Mouse (Mus musculus) limb, embryonic 13.5 days (tissue): ENCODE results near the gene Slc7a14. TPM values are rescaled to one million over a fixed set of nuclear protein-coding genes. Genes with fewer than 3 reads are reported as not detected.
A peak's percentile ranks its signal among the peaks of the same experiment; 100 is the strongest.

Experiments used
- ATAC-seq: fragments of 200-750 bp; cut with Nextera tagmentation; 2 replicates; pipeline ENCODE4 v1.8.0; 2017; ENCODE audit warnings: low read depth, moderate number of reproducible peaks, moderate TSS enrichment; ENCODE audit not compliant: low FRiP score
- H3K27ac ChIP-seq: fragments of 300-500 bp; sonication (generic); 2 replicates; pipeline ENCODE4 v1.5.1; 2015; ENCODE audit warnings: inconsistent platforms, mild to moderate bottlenecking, moderate library complexity
- H3K27me3 ChIP-seq: fragments of 300-500 bp; sonication (generic); 2 replicates; pipeline ENCODE4 v1.6.1; 2015; ENCODE audit warnings: mild to moderate bottlenecking, inconsistent platforms
- H3K36me3 ChIP-seq: fragments of 300-500 bp; sonication (generic); 2 replicates; pipeline ENCODE4 v1.6.1; 2015; ENCODE audit warnings: inconsistent platforms, mild to moderate bottlenecking, moderate library complexity
- H3K4me1 ChIP-seq: fragments of 300-500 bp; sonication (generic); 2 replicates; pipeline ENCODE4 v1.6.1; 2015; ENCODE audit warnings: inconsistent platforms
- H3K4me2 ChIP-seq: fragments of 300-500 bp; sonication (generic); replicated peaks from 2 replicates; pipeline ENCODE4 v1.6.1; 2015; ENCODE audit warnings: inconsistent platforms, mild to moderate bottlenecking, moderate library complexity
- H3K4me3 ChIP-seq: fragments of 300-500 bp; sonication (generic); 2 replicates; pipeline ENCODE4 v1.5.1; 2015; ENCODE audit warnings: moderate library complexity, mild to moderate bottlenecking, inconsistent platforms
- H3K9ac ChIP-seq: fragments of 300-500 bp; sonication (generic); 2 replicates; pipeline ENCODE4 v1.6.1; 2015; ENCODE audit warnings: mild to moderate bottlenecking, inconsistent platforms
- H3K9me3 ChIP-seq: fragments of 300-500 bp; sonication (generic); 2 replicates; pipeline ENCODE4 v1.6.1; 2016; ENCODE audit warnings: inconsistent platforms
- WGBS: fragments of 180-500 bp; shearing (Covaris S2); methylation state at CpG from one replicate; pipeline ENCODE4 v1.1.7; 2015; 5-methylcytosine and 5-hydroxymethylcytosine counted together
- polyA plus RNA-seq: library from polyadenylated mRNA; unstranded; fragments of >200 nt; fragmentation: Nextera tagmentation; extraction: Ambion mirVana; gene quantifications from 2 replicates; pipeline ENCODE4 v1.2.1, GENCODE M21; 2015

The Slc7a14 gene
- polyA plus RNA-seq, 1 experiment from 2014 or later, result 0.08 TPM

DNA sequence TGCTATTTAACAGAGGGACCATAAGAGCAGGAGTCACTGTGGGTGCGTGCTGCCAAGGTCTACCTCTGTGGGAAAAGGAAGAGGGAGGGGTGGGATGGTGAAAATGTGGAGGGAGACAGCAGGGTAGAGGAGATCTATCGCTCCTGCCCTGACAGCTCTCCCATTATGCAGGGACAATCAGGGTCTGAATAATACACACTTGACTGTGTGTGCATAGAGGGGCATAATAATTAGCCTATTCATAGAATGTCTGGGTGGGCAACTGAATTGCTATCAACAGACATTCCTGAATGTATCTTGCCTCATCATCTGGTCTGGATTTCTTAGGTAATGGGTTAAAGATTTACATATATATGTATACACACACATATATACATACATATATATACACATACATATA, 81.7 kb downstream of the Slc7a14 start:
- 82% methylated on average over 2 of the region's 2 CpGs for WGBS
- H3K9ac ChIP-seq, result no peak overlapping the region
- H3K9me3 ChIP-seq, result no peaks in the 10 kb centered on the region
- ATAC-seq, result no peak
- peaks cover 3% of the 10 kb centered on the region; the same call in 1 of the 2 replicates for H3K4me1 ChIP-seq
- H3K4me3 ChIP-seq, result no peak overlapping the region
- no peaks in the 10 kb centered on the region for H3K36me3 ChIP-seq
- H3K27me3 ChIP-seq, result no peaks in the 10 kb centered on the region
- H3K4me2 ChIP-seq, result no peak overlapping the region
- H3K27ac ChIP-seq, result no peak overlapping the region

DNA sequence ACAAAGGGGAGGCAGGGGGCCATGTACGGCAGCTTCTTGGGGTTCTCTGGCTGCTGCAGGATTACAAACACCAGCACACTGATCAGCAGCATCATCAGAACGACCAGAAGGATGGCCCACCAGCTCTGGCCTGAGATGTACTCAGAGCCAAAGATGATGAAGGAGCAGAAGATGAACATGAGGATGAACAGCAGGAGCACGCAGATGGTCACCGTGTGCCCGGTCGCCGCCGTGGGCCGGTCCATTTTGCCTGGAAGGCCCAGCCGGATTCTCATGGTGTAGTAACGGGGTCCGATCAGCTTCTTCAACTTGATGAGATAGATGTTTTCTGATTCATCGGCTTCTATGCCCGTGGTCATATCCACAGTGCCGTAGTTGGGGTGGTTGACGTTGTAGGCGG, 86.6 kb downstream of the Slc7a14 start:
- no peak for ATAC-seq
- H3K4me2 ChIP-seq, result no peak overlapping the region
- H3K9me3 ChIP-seq, result no peaks in the 10 kb centered on the region
- no peak overlapping the region for H3K4me3 ChIP-seq
- no peak overlapping the region for H3K27ac ChIP-seq
- no peaks in the 10 kb centered on the region for H3K27me3 ChIP-seq
- no peak overlapping the region for H3K9ac ChIP-seq
- no peaks in the 10 kb centered on the region for H3K4me1 ChIP-seq
- 97% methylated on average over 17 of the region's 17 CpGs for WGBS
- H3K36me3 ChIP-seq, result no peaks in the 10 kb centered on the region

DNA sequence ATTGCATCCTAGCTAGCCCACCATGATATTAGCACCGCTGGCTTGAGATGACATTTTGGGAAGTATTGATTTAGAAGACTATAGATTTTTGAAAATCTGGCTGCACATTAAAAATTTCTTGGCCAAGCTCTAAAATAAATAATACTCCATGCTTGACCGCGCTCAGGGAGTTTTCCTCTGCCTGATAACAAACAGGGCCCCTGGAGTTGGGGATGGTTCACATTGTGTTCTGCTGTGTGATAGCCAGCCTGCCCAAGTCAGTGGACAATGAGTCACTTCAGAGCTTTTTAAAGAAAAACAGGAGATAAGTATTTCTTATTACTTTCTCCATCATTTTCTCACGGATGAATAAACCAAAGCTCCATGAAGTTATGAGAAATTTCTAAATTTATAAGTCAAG, 90.1 kb downstream of the Slc7a14 start:
- WGBS, result 87% methylated on average over 4 of the region's 4 CpGs
- Histone ChIP-seq H3K27ac (no peak overlapping the region), H3K9me3 (no peaks in the 10 kb centered on the region)

DNA sequence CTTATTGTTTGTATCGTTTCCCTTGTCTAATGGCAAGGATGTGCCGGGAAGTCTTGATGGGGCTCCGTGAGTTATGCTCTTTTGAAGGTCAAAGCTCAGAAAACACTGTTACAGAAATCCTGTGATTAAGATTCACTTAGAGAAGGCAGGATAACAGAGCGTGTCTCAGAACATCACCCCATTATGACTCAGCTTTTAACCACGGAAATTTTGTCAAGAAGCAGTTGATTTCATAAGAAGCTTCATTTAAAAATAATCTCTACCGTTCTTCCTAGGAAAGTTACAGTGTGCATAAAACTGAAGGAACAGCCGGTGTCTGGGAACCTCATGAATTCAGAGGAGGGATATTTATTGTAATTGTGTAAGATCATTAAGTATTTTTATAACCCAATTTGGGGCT, 90.7 kb downstream of the Slc7a14 start:
- 79% methylated on average over 7 of the region's 7 CpGs for WGBS
- H3K9me3 ChIP-seq, result no peaks in the 10 kb centered on the region
- ATAC-seq, result no peak

More for the DNA sequence above, 90.1 kb downstream of the Slc7a14 start:
- no peak for ATAC-seq
- no peaks in the 10 kb centered on the region for H3K27me3 ChIP-seq
- H3K4me3 ChIP-seq, result no peak overlapping the region
- no peaks in the 10 kb centered on the region for H3K36me3 ChIP-seq
- H3K9ac ChIP-seq, result no peak overlapping the region
- no peak overlapping the region for H3K4me2 ChIP-seq
- peaks cover 9% of the 10 kb centered on the region for H3K4me1 ChIP-seq

DNA sequence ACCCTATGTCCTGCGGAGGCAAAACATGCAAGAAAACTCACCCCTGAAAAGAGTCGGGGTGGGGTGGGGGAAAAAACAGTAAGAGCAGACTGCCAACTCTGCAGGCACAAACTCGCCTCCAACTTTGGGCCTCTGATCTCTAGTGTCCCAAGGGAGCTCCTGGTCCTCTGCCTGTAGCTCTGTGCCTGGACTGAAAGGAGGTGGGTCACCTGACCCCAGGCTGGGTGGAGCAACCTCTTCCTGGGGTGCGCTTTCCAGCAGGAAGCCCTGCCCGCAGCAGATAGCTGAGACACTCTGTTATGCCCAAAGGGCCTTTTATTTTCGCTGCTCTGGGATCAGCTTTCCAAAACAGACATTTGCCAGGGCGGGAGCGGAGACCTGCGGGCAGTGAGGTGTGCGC, 92.7 kb downstream of the Slc7a14 start:
- Histone ChIP-seq H3K4me1 (peaks cover 27% of the 10 kb centered on the region), H3K4me2 (no peak overlapping the region), H3K27ac (no peak overlapping the region), H3K27me3 (no peaks in the 10 kb centered on the region), H3K9me3 (no peaks in the 10 kb centered on the region), H3K36me3 (no peaks in the 10 kb centered on the region), H3K4me3 (no peak overlapping the region), H3K9ac (no peak overlapping the region)
- 64% methylated on average over 10 of the region's 10 CpGs for WGBS
- ATAC-seq, result no peak

More for the DNA sequence above, 90.7 kb downstream of the Slc7a14 start:
- no peak overlapping the region for H3K4me3 ChIP-seq
- H3K9ac ChIP-seq, result no peak overlapping the region
- H3K27me3 ChIP-seq, result no peaks in the 10 kb centered on the region
- no peak overlapping the region for H3K4me2 ChIP-seq
- no peak overlapping the region for H3K27ac ChIP-seq
- H3K4me1 ChIP-seq, result peaks cover 9% of the 10 kb centered on the region
- H3K36me3 ChIP-seq, result no peaks in the 10 kb centered on the region

DNA sequence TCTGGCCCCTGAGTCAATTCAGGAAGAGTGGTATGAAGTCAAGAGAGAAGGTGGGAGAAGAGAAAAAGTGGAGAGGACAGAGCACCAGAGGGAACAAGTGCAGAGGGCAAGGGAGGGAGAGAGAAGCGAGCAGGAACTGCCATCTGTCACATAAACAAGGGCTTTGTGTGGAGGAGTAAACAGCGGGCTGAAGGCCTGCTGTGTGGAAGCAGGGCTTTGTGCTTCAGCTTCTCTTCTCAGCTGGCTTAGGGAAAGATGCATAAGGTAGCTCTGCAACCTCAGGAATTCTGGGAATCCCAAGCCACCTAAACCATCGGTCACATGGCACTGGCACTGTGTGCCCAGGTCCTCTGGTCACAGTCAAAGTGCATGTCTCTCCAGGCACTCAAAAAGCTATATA, 96.4 kb downstream of the Slc7a14 start:
- Histone ChIP-seq H3K4me3 (no peak overlapping the region), H3K27ac (peak overlapping the region; percentile 89), H3K4me1 (peaks cover 51% of the 10 kb centered on the region), H3K27me3 (no peaks in the 10 kb centered on the region), H3K9me3 (no peaks in the 10 kb centered on the region), H3K4me2 (no peak overlapping the region), H3K9ac (0 out of 2 replicates have a peak overlapping the region, but pooled peaks have one; percentile 8), H3K36me3 (no peaks in the 10 kb centered on the region)
- ATAC-seq, result no peak
- 31% methylated on average over 3 of the region's 3 CpGs for WGBS

DNA sequence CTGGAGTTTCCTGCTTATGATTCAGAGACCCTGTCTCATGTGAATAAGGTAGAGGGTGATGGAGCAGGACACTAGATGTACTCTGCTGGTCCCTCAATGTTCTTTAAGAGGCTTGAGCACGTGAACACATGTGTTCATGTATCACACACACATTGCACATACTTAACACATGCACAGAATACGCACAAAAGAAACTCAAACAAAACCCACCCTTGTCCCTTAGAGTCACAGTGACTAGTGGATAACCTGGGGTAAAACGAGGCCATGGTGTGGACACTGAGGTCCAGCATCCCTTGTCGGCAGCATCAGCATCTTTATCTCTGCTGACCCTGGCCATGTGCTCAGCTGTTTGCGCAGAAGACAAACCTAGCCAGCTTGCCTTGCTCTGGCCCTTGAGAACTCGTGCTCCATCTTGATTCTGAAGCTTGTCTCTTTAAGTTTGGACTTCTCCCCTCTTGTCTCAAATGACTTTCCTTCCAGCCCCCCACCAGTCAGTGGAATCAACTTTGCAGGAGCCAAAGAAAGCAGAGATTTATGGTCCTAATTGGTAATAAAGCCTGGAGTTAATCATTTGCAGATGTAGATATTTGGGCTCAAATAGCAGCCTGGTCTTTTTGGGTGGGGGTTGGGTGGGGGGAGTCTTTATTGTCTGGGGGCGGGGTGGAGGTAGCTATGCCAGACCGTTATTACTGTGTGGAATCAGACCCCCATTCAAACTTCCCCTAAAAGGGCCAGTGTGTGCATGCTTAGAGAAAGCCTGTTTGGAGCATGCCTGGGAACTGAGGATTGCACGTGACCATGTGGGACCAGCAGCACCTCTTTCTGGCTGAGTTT, 97.8 kb downstream of the Slc7a14 start:
- H3K4me2 ChIP-seq, result peak overlapping the region; percentile 39; the same call in 1 of the 2 replicates
- no peaks in the 10 kb centered on the region for H3K9me3 ChIP-seq
- H3K27ac ChIP-seq, result peak overlapping the region; percentile 89
- no peak overlapping the region for H3K4me3 ChIP-seq
- H3K27me3 ChIP-seq, result no peaks in the 10 kb centered on the region
- 20% methylated on average over 9 of the region's 9 CpGs for WGBS
- H3K36me3 ChIP-seq, result no peaks in the 10 kb centered on the region
- peak; percentile 96 for ATAC-seq
- H3K9ac ChIP-seq, result no peak overlapping the region
- peaks cover 59% of the 10 kb centered on the region for H3K4me1 ChIP-seq

DNA sequence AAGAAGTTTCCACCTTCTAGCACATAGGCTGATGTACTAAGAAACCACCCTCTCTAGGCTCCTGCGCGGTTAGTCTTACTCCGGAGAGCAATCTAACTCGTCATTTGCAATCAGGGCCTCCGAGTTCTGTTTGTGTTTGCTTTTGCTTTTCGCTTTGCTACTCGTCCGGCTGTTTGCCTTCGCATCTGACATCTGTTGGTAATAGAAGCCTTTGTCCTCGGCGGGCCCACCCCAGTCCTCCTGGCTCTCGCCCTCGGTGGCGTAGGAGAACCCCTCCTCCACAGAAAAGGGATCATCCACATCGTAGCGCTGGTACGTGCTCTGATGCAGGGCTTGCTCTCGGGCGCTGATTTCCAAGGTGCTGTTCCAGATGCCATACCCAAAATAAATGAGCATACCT, 101.2 kb downstream of the Slc7a14 start:
- H3K4me3 ChIP-seq, result peak overlapping the region; percentile 19
- peak overlapping the region; percentile 54 for H3K4me2 ChIP-seq
- no peak for ATAC-seq
- H3K4me1 ChIP-seq, result peaks cover 60% of the 10 kb centered on the region
- WGBS, result 4% methylated on average over 19 of the region's 19 CpGs
- no peaks in the 10 kb centered on the region for H3K36me3 ChIP-seq
- peak overlapping the region; percentile 53; the same call in 1 of the 2 replicates for H3K9ac ChIP-seq
- no peaks in the 10 kb centered on the region for H3K27me3 ChIP-seq
- no peaks in the 10 kb centered on the region for H3K9me3 ChIP-seq
- peak overlapping the region; percentile 58; the same call in 1 of the 2 replicates for H3K27ac ChIP-seq

DNA sequence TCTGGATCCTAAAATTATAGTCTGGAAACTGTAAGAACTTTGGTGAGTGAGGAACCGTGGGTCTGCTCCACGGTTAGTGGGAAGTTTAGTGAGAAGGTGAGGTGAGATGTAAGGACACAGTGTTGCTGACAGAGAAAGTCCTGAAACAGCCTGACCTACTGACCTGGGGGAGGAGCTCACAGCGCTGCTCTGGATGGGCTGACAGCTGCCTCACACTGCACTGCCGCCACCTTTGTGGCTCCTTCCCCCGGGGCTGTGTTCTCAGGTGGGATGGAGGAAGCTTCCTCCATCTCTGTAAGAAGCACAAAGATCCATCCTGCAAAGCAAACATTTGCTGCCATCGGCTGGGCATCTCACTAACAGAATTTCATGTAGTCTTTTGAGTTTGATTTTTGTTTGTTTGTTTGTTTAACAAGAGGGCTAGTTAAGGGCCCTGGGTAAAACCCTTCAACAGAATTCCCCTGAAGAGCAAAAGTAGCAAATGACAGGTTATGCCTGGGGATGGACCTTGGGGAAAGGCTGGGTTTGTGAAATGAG, 101.7 kb downstream of the Slc7a14 start:
- H3K4me1 ChIP-seq, result peaks cover 56% of the 10 kb centered on the region
- H3K4me3 ChIP-seq, result peak overlapping the region; percentile 19; the same call in 1 of the 2 replicates
- ATAC-seq, result no peak
- no peaks in the 10 kb centered on the region for H3K9me3 ChIP-seq
- no peaks in the 10 kb centered on the region for H3K27me3 ChIP-seq
- 7% methylated on average over 6 of the region's 6 CpGs for WGBS
- H3K36me3 ChIP-seq, result no peaks in the 10 kb centered on the region
- H3K9ac ChIP-seq, result no peak overlapping the region
- peak overlapping the region; percentile 54 for H3K4me2 ChIP-seq
- peak overlapping the region; percentile 58; the same call in 1 of the 2 replicates for H3K27ac ChIP-seq

DNA sequence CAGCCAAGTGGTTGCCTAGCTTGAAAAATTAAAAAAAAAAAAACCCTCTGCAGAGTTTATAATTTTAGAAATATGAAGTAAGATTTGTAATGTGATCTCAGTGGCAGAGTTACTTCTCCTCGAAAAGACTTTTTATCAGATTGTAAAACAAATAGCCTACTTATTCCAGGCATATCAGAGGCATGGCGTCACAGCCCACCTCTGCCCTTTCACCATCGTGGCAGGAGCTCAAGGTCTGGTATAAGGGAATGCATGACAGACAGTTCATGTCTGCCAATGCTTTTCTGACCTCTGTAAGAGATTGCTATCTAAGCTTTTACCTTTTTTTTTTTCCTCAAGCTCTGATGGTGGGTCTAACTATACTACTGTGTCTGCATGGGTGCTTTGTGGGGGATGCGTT, 102.1 kb downstream of the Slc7a14 start:
- Histone ChIP-seq H3K36me3 (no peaks in the 10 kb centered on the region), H3K9me3 (no peaks in the 10 kb centered on the region), H3K4me1 (peaks cover 51% of the 10 kb centered on the region), H3K4me3 (no peak overlapping the region), H3K9ac (no peak overlapping the region), H3K4me2 (no peak overlapping the region), H3K27me3 (no peaks in the 10 kb centered on the region), H3K27ac (peak overlapping the region; percentile 58; the same call in 1 of the 2 replicates)
- ATAC-seq, result no peak
- WGBS, result 24% methylated on average over 4 of the region's 4 CpGs

DNA sequence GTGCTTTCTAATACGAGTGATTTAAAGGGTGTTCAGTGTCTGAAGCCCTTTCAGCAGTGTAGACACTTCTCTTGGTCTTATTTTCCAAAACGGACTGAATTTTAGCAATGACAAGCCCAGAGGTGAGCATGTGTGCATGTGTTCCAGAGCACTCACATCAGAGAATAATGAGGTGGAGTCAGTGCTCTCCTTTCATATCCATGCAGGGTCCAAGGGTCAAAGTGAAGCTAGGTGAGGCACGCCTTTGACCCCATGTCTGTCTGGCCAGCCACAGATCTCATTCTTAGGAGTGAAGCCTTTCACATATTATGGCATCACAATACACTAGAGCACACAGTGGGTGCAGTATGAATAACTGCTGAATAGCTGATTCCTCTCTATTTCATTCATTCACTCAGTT, 105.0 kb downstream of the Slc7a14 start:
- Histone ChIP-seq H3K9me3 (no peaks in the 10 kb centered on the region), H3K4me3 (no peak overlapping the region), H3K27ac (no peak overlapping the region), H3K36me3 (no peaks in the 10 kb centered on the region), H3K9ac (no peak overlapping the region), H3K27me3 (no peaks in the 10 kb centered on the region), H3K4me2 (no peak overlapping the region), H3K4me1 (peaks cover 37% of the 10 kb centered on the region)
- WGBS, result 76% methylated on average over 3 of the region's 3 CpGs
- no peak for ATAC-seq

DNA sequence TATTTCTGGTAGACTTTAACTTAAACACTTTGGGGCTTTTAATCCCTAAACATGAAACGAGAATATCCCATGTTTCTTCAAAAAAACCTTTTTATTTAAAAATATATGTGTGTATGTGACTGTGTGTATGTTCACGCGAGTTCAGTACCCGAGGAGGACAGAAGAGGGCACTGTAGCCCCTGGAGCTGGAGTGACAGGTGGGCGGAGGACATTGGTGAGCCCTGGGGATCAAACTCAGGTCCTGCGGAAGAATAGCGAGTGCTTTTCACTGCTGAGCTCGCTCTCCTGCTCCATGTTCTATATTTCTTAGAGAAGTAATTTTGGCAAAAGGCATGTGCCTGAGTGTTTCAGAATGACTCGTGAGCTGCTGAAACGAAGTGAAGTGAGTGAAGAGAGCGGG, 106.2 kb downstream of the Slc7a14 start:
- H3K36me3 ChIP-seq, result no peaks in the 10 kb centered on the region
- peaks cover 28% of the 10 kb centered on the region for H3K4me1 ChIP-seq
- H3K4me2 ChIP-seq, result no peak overlapping the region
- H3K4me3 ChIP-seq, result no peak overlapping the region
- no peak overlapping the region for H3K27ac ChIP-seq
- ATAC-seq, result no peak
- H3K27me3 ChIP-seq, result no peaks in the 10 kb centered on the region
- 88% methylated on average over 11 of the region's 11 CpGs for WGBS
- no peak overlapping the region for H3K9ac ChIP-seq
- no peaks in the 10 kb centered on the region for H3K9me3 ChIP-seq
